In genomic region chr2:102185951-102186561, GRCm38 (mm10) we compare ENCODE assay signal across 8 mouse cellular contexts. TPM values are rescaled to one million over a fixed set of nuclear protein-coding genes. Genes with fewer than 3 reads are reported as not detected.
DNase-seq lines count a peak whose midpoint lies in the region; ATAC-seq and TF ChIP-seq lines count a peak whose summit lies in the region.

Gene Ldlrad3, minus strand, starts transcription at chr2:102186385.

- TF ChIP-seq CTCF in heart, adult 2 months (IDR thresholded peaks at IDR 0.05): no peak

- H3K9me3 ChIP-seq in embryonic facial prominence, embryonic 13.5 days: no peaks in the 10 kb centered on the region
- H3K9me3 ChIP-seq in limb, embryonic 12.5 days: no peaks in the 10 kb centered on the region
- H3K9me3 ChIP-seq in midbrain, embryonic 14.5 days (ENCODE audit: control insufficient read depth, low read length): no peaks in the 10 kb centered on the region

- peak; percentile 94 for ATAC-seq in embryonic facial prominence, embryonic 13.5 days (ENCODE audit: insufficient number of reproducible peaks, insufficient read depth, low FRiP score, low TSS enrichment, low read depth)
- ATAC-seq in limb, embryonic 12.5 days (ENCODE audit: insufficient number of reproducible peaks, insufficient read depth, low FRiP score, low TSS enrichment, low read depth): peak; percentile 93
- peak; percentile 93 for ATAC-seq in midbrain, embryonic 14.5 days (ENCODE audit: low FRiP score, low TSS enrichment)

- TF ChIP-seq EP300 in heart, adult 2 months (IDR thresholded peaks at IDR 0.05; ENCODE audit: insufficient read depth, low read depth, low read length): no peak

- H3K4me1 ChIP-seq in embryonic facial prominence, embryonic 13.5 days: peaks cover 35% of the 10 kb centered on the region
- peaks cover 3% of the 10 kb centered on the region for H3K4me1 ChIP-seq in heart, adult 2 months (ENCODE audit: control insufficient read depth, insufficient read depth, low read length)
- H3K4me1 ChIP-seq in limb, embryonic 12.5 days (replicated peaks): peaks cover 37% of the 10 kb centered on the region
- H3K4me1 ChIP-seq in midbrain, embryonic 14.5 days (ENCODE audit: control insufficient read depth, insufficient read depth, low read length): peaks cover 21% of the 10 kb centered on the region; the same call in 1 of the 2 replicates

- H3K4me2 ChIP-seq in embryonic facial prominence, embryonic 13.5 days: peak within 1 kb of the TSS; percentile 77
- peak within 1 kb of the TSS; percentile 84 for H3K4me2 ChIP-seq in limb, embryonic 12.5 days
- H3K4me2 ChIP-seq in midbrain, embryonic 14.5 days (ENCODE audit: low read length): peak within 1 kb of the TSS; percentile 69

- H3K79me2 ChIP-seq in heart, adult 2 months (replicated peaks; ENCODE audit: control insufficient read depth, insufficient read depth, low read length): no peaks in the 10 kb centered on the region

- TF ChIP-seq POLR2A in heart, adult 2 months (IDR thresholded peaks at IDR 0.05; ENCODE audit: insufficient read depth, low read depth, low read length): 0 out of 2 replicates have a peak, but pooled peaks have one; percentile 15

- WGBS in embryonic facial prominence, embryonic 13.5 days: under 1% methylated on average over 65 of the region's 77 CpGs
- WGBS in heart, adult 2 months: under 1% methylated on average over 71 of the region's 77 CpGs
- WGBS in limb, embryonic 12.5 days: under 1% methylated on average over 76 of the region's 77 CpGs
- under 1% methylated on average over 76 of the region's 77 CpGs for WGBS in midbrain, embryonic 14.5 days

- peak within 1 kb of the TSS; percentile 85 for H3K9ac ChIP-seq in embryonic facial prominence, embryonic 13.5 days
- peak within 1 kb of the TSS; percentile 82 for H3K9ac ChIP-seq in heart, adult 2 months (ENCODE audit: low read depth, low read length)
- H3K9ac ChIP-seq in limb, embryonic 12.5 days (replicated peaks): peak within 1 kb of the TSS; percentile 86
- H3K9ac ChIP-seq in midbrain, embryonic 14.5 days (replicated peaks; ENCODE audit: low read length): peak within 1 kb of the TSS; percentile 85

- intact Hi-C loops in heart, adult 2 months (cut with DNase I): loop anchor here (1.0 to 5.0 kb wide), 6 partner anchors 43 to 266 kb away; partner anchors contain the start of gene Fjx1

- no peaks in the 10 kb centered on the region for H3K27me3 ChIP-seq in embryonic facial prominence, embryonic 13.5 days
- no peaks in the 10 kb centered on the region for H3K27me3 ChIP-seq in heart, adult 2 months (ENCODE audit: control insufficient read depth, insufficient read depth, low read length)
- no peaks in the 10 kb centered on the region for H3K27me3 ChIP-seq in limb, embryonic 12.5 days
- no peaks in the 10 kb centered on the region for H3K27me3 ChIP-seq in midbrain, embryonic 14.5 days (ENCODE audit: control insufficient read depth, insufficient read depth, low read length)

- H3K36me3 ChIP-seq in embryonic facial prominence, embryonic 13.5 days: no peaks in the 10 kb centered on the region
- H3K36me3 ChIP-seq in heart, adult 2 months (ENCODE audit: control insufficient read depth, insufficient read depth, low read length): no peaks in the 10 kb centered on the region
- H3K36me3 ChIP-seq in limb, embryonic 12.5 days: no peaks in the 10 kb centered on the region
- no peaks in the 10 kb centered on the region for H3K36me3 ChIP-seq in midbrain, embryonic 14.5 days (ENCODE audit: control insufficient read depth, insufficient read depth, low read length)

- peak; percentile 90 for DNase-seq in 3134 (ENCODE audit: extremely low read depth, insufficient read length, low spot score)
- DNase-seq in adrenal gland, postnatal 36 days: peak; percentile 95 to 97
- DNase-seq in heart, adult 2 months: peak; percentile 94 to 97
- DNase-seq in kidney, adult 8-10 months: peak; percentile 91 to 95
- DNase-seq in midbrain, embryonic 14.5 days: peak; percentile 87
- peak; percentile 71 for DNase-seq in spleen, adult 12 weeks (ENCODE audit: low spot score)

- peak within 1 kb of the TSS; percentile 79 for H3K4me3 ChIP-seq in embryonic facial prominence, embryonic 13.5 days
- H3K4me3 ChIP-seq in heart, adult 2 months: peak within 1 kb of the TSS; percentile 50
- peak within 1 kb of the TSS; percentile 79 for H3K4me3 ChIP-seq in limb, embryonic 12.5 days (replicated peaks)
- peak within 1 kb of the TSS; percentile 68 for H3K4me3 ChIP-seq in midbrain, embryonic 14.5 days (replicated peaks; ENCODE audit: low read depth, low read length)

- peak within 1 kb of the TSS; percentile 93 for H3K27ac ChIP-seq in embryonic facial prominence, embryonic 13.5 days
- peak within 1 kb of the TSS; percentile 82 for H3K27ac ChIP-seq in heart, adult 2 months
- H3K27ac ChIP-seq in limb, embryonic 12.5 days: peak within 1 kb of the TSS; percentile 91
- H3K27ac ChIP-seq in midbrain, embryonic 14.5 days (replicated peaks; ENCODE audit: low read depth, low read length): peak within 1 kb of the TSS; percentile 90

RNA-seq across cellular contexts. Expression of gene Ldlrad3, which starts in this region (rescaled TPM):
- total RNA-seq in adrenal gland, postnatal 36 days (2021): 1 to 10 TPM; 8.2 to 9.3 TPM
- 52.4 and 53.3 TPM in 2 replicates for polyA plus RNA-seq in embryonic facial prominence, embryonic 13.5 days (2015; fragmentation: Nextera tagmentation; extraction: Ambion mirVana)
- 1 to 10 TPM; 3.3 to 3.8 TPM for total RNA-seq in heart, adult 2 months (2021)
- 4.8 and 5.3 TPM in 2 replicates for polyA plus RNA-seq in heart, adult 2 months (2012; rRNA removed)
- polyA plus RNA-seq in limb, embryonic 12.5 days (2016; fragmentation: Nextera tagmentation; extraction: Ambion mirVana): 66.2 and 68.2 TPM in 2 replicates
- polyA plus RNA-seq in midbrain, embryonic 14.5 days (2014; fragmentation: Nextera tagmentation; extraction: Ambion mirVana): 17.9 and 34.0 TPM in 2 replicates

Comparison
In these comparisons a context has a peak if more than half of its experiments do, and no peak if none do; other contexts are left out.
1. Peak in every context shown above with its lines: DNase-seq, ATAC-seq, H3K4me3 ChIP-seq and H3K27ac ChIP-seq.